Mouse (Mus musculus) olfactory bulb, adult 2 months (tissue): ENCODE data around the gene Gpam.

ENCODE experiments used
- CTCF ChIP-seq: fragments of 200-500 bp; IDR thresholded peaks from 2 replicates; pipeline ENCODE4 v1.5.1; 2012; ENCODE audit warnings: low read depth, mild to moderate bottlenecking, low read length, moderate library complexity; ENCODE audit not compliant: insufficient read depth
- POLR2A ChIP-seq: fragments of 200-500 bp; IDR thresholded peaks from 2 replicates; pipeline ENCODE4 v1.6.1; 2012; ENCODE audit warnings: mild to moderate bottlenecking, low read depth, low read length, moderate library complexity; ENCODE audit not compliant: insufficient read depth

GRCm38 (mm10) chr19:55091602-55092413 lies 35.2 kb downstream of the Gpam start:
- TF ChIP-seq CTCF (no peak), POLR2A (no peak)
